Mouse (Mus musculus) gastrocnemius, postnatal 14 days (tissue): ENCODE data around the gene AI481877. TPM values are rescaled to one million over a fixed set of nuclear protein-coding genes. Genes with fewer than 3 reads are reported as not detected.

Experiments
- DNase-seq: peaks from one replicate; pipeline ENCODE4 v3.0.0; 2021; ENCODE audit warnings: mixed read lengths
- intact Hi-C: fragments of 180-260 bp; cut with DNase I; formaldehyde crosslinking; loops from one replicate; pipeline ENCODE4 v1.15.1; 2025; ENCODE audit warnings: low total_unique reads
- total RNA-seq, 2 experiments: library from RNA; stranded (reverse); gene quantifications; 2 replicates each; pipeline ENCODE4 v1.2.3; 2021

The AI481877 gene
- total RNA-seq, 2 experiments from 2014 or later = not detected

DNA sequence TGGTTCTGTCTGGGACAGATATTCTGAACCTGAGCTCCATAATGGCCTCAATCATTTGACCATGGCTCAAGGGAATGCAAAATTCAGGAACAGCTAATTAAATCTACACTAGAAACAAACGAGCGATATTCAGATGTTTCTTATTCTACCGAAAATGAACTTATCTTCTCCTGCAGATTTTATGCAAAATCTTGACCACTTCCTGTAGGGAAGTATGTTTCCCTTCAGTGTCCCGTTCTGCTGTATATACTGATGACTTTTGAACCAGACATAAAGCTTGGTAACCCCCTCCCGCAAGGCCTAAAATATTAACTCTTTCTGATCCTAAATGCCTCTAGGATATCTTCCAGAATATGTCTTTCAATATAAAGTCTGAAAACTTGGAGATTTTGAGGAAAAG lies 12.1 kb upstream of the AI481877 start:
- DNase-seq = no peak
- intact Hi-C loops = no loop called here

DNA sequence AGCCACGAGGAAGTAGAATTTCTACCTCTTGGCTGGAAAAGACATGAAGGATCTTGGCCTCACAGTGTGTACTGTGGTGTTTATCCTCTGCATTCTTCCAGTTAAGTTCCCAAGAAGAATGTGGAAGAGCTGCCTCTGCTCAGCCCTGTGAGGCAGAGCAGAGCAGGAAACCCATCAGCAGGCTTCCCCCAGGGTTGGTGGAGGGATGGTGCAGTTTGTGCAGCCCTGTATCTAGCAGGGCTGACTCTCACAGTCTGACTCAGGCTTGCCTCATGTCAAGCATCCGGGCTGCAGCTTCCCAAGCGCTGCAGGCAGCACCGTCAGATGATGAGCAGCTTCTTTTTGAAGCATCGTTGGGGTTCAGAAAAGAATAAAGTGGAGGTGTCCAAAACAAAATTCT lies 10.3 kb upstream of the AI481877 start:
- intact Hi-C loops = no loop called here
- no peak for DNase-seq

DNA sequence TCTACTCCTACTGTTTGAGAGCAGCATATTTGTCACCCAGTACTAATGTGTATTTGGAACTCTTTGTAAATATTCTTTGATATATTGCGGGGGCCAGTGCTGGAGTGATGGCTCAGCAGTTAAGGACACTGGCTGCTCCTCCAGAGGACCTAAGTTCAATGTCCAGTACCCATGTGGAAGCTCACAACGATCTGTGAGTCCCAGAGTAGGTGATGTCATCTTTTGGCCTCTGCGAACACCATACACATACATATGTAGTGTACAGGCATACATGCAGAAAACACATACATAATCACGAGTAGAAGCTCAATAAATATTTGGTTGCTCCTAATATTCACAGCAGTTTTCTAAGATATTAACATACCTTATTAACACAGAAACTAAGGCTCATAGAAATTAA lies 9.8 kb downstream of the AI481877 start:
- intact Hi-C loops = no loop called here

DNA sequence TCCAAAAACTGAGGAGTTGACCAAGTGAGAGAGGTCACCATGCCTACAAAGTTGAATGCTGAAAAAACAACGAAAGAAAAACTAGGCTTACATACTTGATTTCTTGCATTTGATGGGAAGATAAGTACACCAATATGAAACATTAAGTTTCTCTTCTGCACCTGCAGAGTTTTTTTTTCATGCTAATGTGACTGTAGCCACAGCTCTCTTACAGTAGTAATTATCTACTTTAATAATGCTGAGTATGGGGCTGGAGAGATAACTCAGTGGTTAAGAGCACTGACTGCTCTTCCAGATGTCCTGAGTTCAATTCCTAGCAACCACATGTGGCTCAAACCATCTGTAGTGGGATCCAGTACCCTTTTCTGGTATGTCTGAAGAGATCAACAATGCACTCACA lies 13.7 kb downstream of the AI481877 start:
- DNase-seq = no peak
- intact Hi-C loops = no loop called here

More for the DNA sequence above, 9.8 kb downstream of the AI481877 start:
- no peak for DNase-seq

DNA sequence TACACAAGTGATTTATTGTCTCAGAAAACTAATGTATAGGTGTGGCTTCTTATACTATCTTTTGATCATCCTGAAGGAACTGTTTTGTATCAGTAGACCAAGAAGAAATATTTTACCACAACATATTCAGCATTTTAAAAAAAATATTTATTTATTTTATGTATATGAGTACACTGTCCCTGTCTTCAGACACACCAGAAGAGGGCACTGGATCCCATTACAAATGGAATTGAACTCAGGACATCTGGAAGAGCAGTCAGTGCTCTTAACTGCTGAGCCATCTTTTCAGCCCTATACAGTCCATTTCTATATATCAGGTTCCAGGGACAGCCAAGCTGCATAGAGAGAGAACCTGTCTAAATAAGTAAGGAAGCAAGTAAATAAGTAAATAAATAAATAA lies 15.2 kb downstream of the AI481877 start:
- intact Hi-C loops = no loop called here
- no peak for DNase-seq

DNA sequence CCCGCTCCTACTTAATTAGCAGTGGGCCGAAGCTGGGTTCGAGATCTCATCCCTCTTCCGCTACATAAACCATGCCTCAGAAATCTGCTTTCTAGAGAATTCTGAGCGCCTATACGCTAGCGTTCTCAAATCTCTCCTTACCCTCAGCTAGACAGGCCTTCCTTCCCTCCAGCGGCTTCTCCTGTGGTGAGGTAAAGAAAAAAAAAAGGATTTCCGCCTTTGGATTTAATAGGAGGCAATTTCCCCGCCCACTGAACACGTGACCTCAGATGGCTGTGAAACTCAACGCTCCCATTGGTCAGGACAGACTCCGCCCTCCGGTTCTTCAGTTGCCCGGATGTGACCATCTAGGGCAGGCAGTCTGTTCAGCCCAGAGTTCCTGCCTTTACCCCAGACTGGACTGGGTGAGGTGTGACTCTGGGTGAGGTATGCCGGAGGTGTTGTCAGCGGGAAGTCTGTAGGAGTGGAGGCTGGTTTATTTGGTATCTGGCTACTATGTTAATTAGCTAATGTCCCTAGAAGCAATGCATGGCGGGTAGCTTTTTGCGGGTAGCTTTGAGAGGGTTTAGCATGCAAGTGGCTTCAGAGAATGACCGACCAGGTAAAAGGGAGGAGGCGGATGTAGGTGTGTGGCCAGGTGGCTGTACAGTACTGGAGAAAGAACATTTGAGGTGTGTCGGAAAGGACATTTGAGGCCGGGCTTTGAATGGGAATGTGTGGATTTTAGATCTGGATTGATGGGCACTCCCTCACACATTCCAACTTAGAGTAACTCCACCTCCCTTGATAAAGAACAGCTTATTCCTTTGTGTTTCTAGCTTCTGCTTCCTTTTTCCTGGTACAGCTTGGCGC lies 20.9 kb downstream of the AI481877 start:
- no peak for DNase-seq
- intact Hi-C loops = no loop called here

DNA sequence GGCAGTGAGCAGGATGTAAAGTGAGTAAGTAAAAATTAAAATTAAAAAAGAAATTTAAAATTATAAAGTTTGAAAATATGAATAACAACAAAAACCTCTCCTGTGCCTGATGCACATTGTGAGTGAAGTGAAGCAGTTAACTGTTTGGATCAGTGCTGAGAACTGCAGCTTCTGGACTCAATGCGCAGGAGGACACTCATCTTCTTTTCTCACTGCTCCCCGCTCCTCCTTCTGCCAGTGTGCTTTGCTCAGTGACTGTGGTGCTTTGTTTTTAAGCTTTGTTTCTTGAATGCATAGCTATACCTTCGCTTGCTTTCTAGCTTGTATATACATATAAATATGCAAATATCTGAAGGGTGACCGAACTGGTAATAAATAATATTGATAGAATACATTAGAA lies 30.1 kb downstream of the AI481877 start:
- no peak for DNase-seq
- intact Hi-C loops = no loop called here

DNA sequence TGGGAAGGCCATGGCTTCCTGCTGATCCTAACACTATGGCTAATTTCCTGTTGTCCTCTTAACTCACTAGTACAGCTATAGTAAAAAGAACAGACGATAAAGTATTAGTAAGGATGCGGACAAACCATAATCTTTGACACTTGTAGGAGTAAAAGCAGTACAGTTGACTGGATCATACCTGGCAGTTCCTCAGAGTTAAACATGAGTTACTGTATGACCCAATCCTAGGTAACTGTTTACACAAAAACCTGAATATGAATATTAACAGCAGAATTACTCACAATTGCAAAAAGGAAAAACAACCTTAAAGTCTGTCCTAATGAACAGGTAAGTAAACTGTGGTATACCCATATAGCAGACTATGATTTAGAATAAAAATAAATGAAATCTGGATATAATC lies 30.9 kb downstream of the AI481877 start:
- intact Hi-C loops = no loop called here
- no peak for DNase-seq

DNA sequence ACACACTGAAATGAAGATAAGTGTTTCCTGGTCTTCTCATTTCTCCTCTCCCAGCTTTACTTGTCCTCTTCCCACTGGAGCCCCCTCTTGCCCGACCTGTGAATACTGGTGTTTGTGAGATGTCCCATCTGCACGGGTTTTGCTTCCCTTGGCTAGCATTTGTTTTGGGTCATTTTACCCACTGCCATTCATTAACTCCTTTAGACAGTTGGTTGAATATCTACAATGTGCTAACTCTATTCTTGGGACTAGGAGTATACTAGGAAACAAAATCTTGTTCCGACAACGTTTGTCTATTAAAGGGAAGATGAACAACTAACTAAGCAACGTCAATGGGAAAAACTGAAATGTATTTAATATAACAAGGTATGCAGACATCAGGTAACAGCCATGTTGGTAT lies 32.1 kb downstream of the AI481877 start:
- no peak for DNase-seq
- intact Hi-C loops = no loop called here

DNA sequence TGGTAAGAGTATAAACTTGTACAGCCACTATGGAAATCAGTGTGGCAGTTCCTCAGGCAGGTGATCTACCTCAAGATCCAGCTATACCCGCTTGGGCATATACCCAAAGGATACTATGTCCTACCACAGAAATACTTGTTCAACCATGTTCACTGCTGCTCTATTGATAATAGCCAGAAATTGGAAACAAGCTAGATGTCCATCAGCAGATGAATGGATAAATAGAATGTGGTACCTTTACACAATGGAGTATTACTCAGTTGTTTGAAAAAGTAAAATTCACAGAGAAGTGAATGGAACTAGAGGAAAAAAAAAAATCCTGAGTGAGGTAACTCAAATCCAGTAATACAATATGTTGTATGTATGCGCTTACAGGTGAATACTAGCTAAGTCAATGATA lies 34.6 kb downstream of the AI481877 start:
- DNase-seq = no peak
- intact Hi-C loops = no loop called here

DNA sequence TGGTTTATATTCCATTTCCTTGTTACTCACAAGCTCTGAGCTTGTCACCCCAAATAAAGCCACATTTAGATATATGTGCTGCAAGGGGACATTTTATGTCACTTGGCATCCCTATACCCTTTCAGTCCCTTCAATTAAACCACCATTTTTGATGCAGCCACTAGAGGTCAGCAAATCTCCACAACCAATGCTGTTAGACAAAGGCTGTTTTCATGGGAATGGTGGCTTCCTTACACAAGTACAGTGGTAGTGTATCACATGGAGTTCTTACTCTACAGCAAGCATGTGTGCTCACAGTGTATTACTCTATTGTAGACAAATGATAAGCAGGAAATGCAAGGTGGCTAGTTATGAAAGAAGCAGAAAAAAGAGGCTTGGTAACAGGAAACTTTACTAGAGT lies 42.4 kb downstream of the AI481877 start:
- peak; percentile 63 for DNase-seq
- intact Hi-C loops = loop anchor here (2.0 to 10.0 kb wide), 4 partner anchors 91 to 468 kb away; partner anchors contain the start of gene Ugcg

DNA sequence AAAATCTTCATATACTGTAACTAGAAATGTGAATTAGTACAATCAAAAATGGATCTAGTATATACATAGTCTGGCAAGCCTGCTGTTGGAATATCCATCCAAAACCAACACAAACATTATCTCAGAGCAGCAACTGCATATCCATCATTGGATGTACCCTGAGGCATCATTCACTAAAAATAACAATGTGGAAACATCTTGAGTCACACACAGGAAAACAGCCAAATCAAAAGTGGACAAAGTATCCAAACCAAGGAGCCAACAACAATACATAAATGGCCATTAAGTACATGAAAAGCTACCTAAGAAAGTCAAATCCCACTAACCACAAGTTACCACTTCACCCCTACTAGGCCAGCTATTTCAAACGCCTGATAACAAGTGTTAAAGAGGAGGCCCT lies 49.4 kb downstream of the AI481877 start:
- intact Hi-C loops = no loop called here
- DNase-seq = no peak

DNA sequence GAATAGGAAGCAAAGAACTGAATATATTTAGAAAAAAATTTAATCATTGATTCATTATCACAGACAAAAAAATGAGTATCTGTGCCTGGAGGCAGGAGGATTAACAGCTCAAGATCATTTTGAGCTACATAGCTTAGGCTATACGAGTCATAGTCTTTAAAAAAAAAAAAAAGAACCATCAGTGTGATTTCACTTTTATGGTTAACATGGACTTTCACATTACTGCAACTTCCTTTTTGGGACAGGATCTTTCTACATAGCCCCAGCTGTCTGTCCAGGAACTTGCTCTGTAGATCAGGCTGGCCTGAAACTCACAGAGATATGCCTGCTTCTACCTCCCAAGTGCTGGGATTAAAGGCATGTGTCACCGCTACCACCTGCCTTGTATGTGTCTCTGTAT lies 55.4 kb downstream of the AI481877 start:
- DNase-seq = no peak
- intact Hi-C loops = no loop called here

DNA sequence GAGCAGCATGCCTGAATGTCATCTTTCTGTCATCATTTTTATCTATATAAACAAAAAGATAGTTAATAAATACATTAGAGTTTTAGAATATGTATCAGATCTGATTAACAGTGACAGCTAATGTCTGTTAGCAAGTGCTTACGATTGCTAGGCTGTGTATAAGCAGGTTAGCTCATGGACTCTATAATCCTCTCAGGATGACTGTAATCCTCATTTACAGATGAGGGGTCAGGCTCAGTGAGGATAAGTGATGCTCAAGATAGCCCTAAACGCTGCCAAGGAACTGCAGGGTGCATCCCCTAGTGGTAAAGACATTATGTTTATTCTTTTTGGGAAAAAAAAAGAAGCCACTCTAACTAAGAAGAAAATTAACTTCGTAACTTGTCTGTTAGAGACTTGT lies 69.5 kb downstream of the AI481877 start:
- intact Hi-C loops = no loop called here
- DNase-seq = no peak

DNA sequence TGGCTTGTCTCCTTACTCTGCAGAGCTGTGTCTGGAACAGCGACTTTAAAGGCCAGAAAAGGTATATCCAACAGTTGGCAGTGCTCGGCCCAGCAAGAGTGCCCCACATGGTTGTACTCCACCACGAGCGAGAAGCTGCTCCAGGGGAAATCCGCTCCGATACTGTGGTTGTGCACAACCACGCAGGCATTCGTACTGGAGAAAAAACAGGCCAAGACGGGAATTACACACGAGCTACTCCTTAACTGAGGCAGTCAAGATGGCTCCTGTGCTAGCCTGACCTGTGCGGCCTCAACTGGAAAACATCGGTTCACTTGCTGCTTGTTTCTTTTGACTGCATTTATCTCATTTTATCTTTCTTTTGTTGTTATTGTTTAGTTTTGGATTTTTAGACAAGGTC lies 76.3 kb downstream of the AI481877 start:
- no peak for DNase-seq
- intact Hi-C loops = no loop called here

DNA sequence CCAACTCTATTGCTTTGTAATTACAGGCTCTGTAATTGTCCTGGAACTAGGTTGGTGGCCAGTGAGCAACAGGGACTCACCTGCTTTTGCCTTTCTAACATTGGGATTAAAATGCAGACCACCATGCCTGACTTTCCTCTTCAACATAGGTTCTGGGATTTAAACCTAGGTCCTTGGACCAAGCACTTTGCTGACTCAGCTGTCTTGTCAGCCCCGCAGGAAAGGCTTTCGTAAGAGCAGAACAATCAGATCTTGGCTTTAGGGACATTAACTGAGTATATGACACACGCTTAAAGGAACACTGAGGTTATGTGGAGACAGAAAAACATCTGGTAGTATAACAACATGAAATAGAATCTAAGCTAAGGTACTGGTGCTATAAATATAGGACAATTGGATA lies 80.9 kb downstream of the AI481877 start:
- no peak for DNase-seq
- intact Hi-C loops = no loop called here

DNA sequence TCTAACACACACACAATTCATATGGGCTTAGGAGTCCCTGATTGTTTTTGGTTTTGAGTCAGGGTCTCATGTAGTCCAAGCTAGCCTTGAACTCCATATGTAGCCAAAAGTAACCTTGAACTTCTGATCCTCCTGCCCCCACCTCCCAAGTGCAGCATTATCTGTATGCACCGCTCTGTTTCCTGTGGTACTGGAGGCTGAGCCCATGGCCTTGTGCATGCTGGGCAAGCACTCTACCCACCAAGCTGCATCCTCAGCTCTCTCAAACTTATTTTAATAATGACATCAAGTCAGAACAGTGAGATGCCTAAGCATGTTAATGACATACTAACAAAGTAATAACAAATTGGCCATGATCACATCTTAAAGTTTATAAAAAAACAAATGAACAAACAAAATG lies 87.7 kb downstream of the AI481877 start:
- intact Hi-C loops = no loop called here
- no peak for DNase-seq

DNA sequence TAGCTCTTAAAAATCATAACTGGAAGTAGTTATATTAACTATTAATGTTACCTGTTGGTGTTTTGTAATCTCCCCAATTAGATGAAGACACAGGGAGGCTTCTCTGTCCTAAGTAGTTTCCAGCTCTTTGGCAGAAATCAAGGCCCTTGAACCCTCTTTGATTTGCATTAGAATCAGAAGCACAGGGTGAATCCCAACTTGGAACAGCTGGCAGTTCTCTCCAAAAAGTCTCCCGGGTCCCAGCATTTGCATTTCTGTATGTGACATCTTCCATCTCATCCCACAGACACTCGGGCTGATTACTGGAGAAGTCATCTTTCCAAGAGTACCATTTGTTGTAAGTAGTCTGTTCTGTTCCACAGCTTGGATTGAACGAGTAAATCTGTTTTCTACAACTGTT lies 91.6 kb downstream of the AI481877 start:
- intact Hi-C loops = no loop called here
- no peak for DNase-seq

DNA sequence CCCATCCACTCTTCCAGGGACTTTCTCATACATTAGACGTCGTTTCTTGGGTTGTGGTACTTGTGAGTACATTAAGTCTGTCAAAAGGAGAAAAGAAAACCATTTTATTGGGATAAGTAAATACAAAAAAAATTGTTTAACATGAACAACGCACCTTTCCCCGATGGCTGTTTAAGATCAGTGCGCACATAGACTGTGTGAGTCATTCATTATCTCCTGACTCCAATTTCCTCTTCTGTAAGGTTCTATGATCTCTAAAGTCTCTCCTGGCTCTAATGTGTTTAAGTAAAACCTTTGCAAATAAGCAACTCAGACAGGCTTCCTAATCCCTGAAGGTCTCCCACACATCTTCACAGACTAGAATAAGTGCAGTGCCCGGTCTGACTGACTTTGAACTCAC lies 94.9 kb downstream of the AI481877 start:
- intact Hi-C loops = no loop called here
- no peak for DNase-seq

DNA sequence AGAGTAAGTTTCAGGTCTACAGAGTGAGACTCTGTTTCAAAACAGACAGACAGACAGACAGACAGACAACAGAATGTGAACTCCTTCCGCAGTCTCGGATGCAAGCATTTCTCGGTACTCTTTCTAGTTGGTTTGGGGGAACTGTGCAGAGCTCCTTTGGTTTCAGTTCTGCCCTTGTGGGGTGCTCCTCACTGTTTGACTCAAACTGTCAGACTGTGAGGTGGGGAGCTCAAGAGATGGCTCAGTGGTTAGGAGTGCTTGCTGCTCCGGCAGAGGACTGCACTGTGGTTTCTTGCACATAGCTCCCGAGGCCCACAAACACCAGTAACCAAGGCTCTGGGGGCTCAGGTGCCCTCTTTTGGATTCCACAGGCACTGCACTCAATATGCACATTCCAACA lies 95.7 kb downstream of the AI481877 start:
- no peak for DNase-seq
- intact Hi-C loops = no loop called here

DNA sequence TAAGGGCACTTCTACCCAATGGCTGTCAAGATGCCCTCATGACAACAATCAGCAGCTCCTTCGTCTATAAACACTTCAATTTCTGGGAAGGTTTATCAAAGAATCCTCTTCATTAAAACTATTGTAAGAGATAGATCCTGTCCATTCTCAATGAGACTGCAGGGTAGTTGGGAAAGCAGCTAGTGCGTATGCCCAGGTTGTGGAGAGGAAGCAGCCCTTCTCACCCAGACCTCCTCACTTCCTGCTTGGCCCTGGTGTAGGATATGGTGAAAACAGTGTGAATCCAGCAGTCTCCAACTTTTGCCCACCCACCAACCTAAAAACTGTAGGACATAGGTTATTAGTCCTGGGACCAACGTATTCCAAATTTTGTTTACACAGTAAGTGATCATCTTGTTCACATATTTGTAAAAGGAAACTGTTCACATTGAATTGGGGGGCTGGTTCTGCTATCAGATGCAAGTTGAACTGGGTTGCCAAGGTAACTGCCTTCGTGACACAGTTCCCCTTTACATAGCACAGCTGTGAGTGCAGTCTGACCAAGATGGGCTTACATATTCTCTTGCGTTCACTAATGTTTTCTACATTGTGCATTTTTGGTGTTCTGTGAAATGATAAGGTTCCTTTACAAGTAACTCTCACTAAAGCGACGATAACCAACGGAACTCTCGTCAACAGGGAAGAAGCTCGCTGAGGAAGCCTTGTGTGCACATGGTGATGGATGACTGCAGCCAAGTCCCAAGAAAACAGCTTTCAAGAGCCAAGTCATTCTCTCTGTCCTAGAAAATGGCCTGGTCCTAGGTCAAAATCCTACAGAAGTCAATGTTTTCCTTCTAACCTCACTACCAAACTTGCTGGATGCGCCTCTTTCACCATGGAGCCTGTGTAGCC lies 98.1 kb downstream of the AI481877 start:
- DNase-seq = no peak
- intact Hi-C loops = no loop called here
